Mouse (Mus musculus) cortical plate, adult 2 months (tissue): Measurements from ENCODE around the gene Agfg1. TPM values are rescaled to one million over a fixed set of nuclear protein-coding genes. Genes with fewer than 3 reads are reported as not detected.

Source experiments
- H3K27ac ChIP-seq: fragments of 200-500 bp; 2 replicates; pipeline ENCODE4 v1.5.1; 2012; ENCODE audit warnings: low read length, control low read depth, inconsistent platforms; ENCODE audit not compliant: insufficient read depth
- H3K4me1 ChIP-seq: fragments of 200-500 bp; 2 replicates; pipeline ENCODE4 v1.6.1; 2011; ENCODE audit warnings: low read length; ENCODE audit not compliant: control insufficient read depth, insufficient read depth
- H3K4me3 ChIP-seq: fragments of 200-500 bp; 2 replicates; pipeline ENCODE4 v1.5.1; 2011; ENCODE audit warnings: mild to moderate bottlenecking, low read length, control low read depth; ENCODE audit not compliant: insufficient read depth
- CTCF ChIP-seq: fragments of 200-500 bp; IDR thresholded peaks from 2 replicates; pipeline ENCODE4 v1.5.1; 2011; ENCODE audit warnings: mild to moderate bottlenecking, control low read depth, low read length; ENCODE audit not compliant: insufficient read depth; ENCODE audit errors: extremely low read depth
- POLR2A ChIP-seq: fragments of 200-500 bp; IDR thresholded peaks from 2 replicates; pipeline ENCODE4 v1.6.1; 2011; ENCODE audit warnings: mild to moderate bottlenecking, low read length, control low read depth; ENCODE audit not compliant: insufficient read depth; ENCODE audit errors: extremely low read depth
- polyA plus RNA-seq: library from polyadenylated mRNA; depleted of rRNA; stranded (reverse); fragments of >200 nt; gene quantifications from 2 replicates; pipeline ENCODE4 v1.2.3, GENCODE M21; 2012; rRNA removed

Gene Agfg1
- 37.5 and 39.5 TPM in 2 replicates for polyA plus RNA-seq

- TF ChIP-seq POLR2A (0 out of 2 replicates have a peak, but pooled peaks have one; percentile 32), CTCF (peak; percentile 59)
Observed at GRCm38 (mm10) chr1:82839296-82839613, at the start of gene Agfg1. TSS of gene Agfg1 (plus strand) at chr1:82839483.

GRCm38 (mm10) chr1:82791105-82791504 is 48.2 kb upstream of the Agfg1 start:
- no peak for TF ChIP-seq POLR2A
- no peak for TF ChIP-seq CTCF
- Histone ChIP-seq H3K4me1 (peaks cover 4% of the 10 kb centered on the region; the same call in 1 of the 2 replicates), H3K27ac (no peak overlapping the region), H3K4me3 (no peak overlapping the region)

More at GRCm38 (mm10) chr1:82839296-82839613, at the start of gene Agfg1:
- H3K4me3 ChIP-seq: peak within 1 kb of the TSS; percentile 99
- peaks cover 3% of the 10 kb centered on the region for H3K4me1 ChIP-seq
- H3K27ac ChIP-seq: peak within 1 kb of the TSS; percentile 67

GRCm38 (mm10) chr1:82792238-82792637 is 47.0 kb upstream of the Agfg1 start:
- Histone ChIP-seq H3K4me1 (peaks cover 5% of the 10 kb centered on the region; the same call in 1 of the 2 replicates), H3K4me3 (no peak overlapping the region), H3K27ac (no peak overlapping the region)
- TF ChIP-seq POLR2A (no peak), CTCF (no peak)

GRCm38 (mm10) chr1:82793110-82793509 is 46.2 kb upstream of the Agfg1 start:
- TF ChIP-seq CTCF: no peak
- TF ChIP-seq POLR2A: no peak
- H3K27ac ChIP-seq: no peak overlapping the region
- H3K4me1 ChIP-seq: peaks cover 5% of the 10 kb centered on the region; the same call in 1 of the 2 replicates
- H3K4me3 ChIP-seq: no peak overlapping the region

GRCm38 (mm10) chr1:82793986-82794385 is 45.3 kb upstream of the Agfg1 start:
- H3K4me3 ChIP-seq: no peak overlapping the region
- no peak overlapping the region for H3K27ac ChIP-seq
- TF ChIP-seq CTCF (no peak), POLR2A (no peak)
- peaks cover 5% of the 10 kb centered on the region; the same call in 1 of the 2 replicates for H3K4me1 ChIP-seq

GRCm38 (mm10) chr1:82795211-82795610 is 44.1 kb upstream of the Agfg1 start:
- Histone ChIP-seq H3K4me3 (no peak overlapping the region), H3K4me1 (peaks cover 5% of the 10 kb centered on the region; the same call in 1 of the 2 replicates), H3K27ac (0 out of 2 replicates have a peak overlapping the region, but pooled peaks have one; percentile 65)
- TF ChIP-seq POLR2A: no peak
- no peak for TF ChIP-seq CTCF

GRCm38 (mm10) chr1:82795702-82796443 is 43.4 kb upstream of the Agfg1 start:
- no peak overlapping the region for H3K4me3 ChIP-seq
- H3K4me1 ChIP-seq: peaks cover 5% of the 10 kb centered on the region; the same call in 1 of the 2 replicates
- 0 out of 2 replicates have a peak overlapping the region, but pooled peaks have one; percentile 65 for H3K27ac ChIP-seq
- TF ChIP-seq CTCF: no peak
- TF ChIP-seq POLR2A: no peak

- peaks cover 5% of the 10 kb centered on the region; the same call in 1 of the 2 replicates for H3K4me1 ChIP-seq
- no peak overlapping the region for H3K4me3 ChIP-seq
- no peak for TF ChIP-seq POLR2A
- H3K27ac ChIP-seq: no peak overlapping the region
Observed at GRCm38 (mm10) chr1:82797088-82797487, 42.2 kb upstream of the Agfg1 start.

- Histone ChIP-seq H3K27ac (no peak overlapping the region), H3K4me3 (no peak overlapping the region), H3K4me1 (peaks cover 5% of the 10 kb centered on the region; the same call in 1 of the 2 replicates)
- TF ChIP-seq CTCF (no peak), POLR2A (no peak)
Observed at GRCm38 (mm10) chr1:82798304-82798703, 41.0 kb upstream of the Agfg1 start.

GRCm38 (mm10) chr1:82798922-82799321 is 40.4 kb upstream of the Agfg1 start:
- peaks cover 5% of the 10 kb centered on the region; the same call in 1 of the 2 replicates for H3K4me1 ChIP-seq
- TF ChIP-seq POLR2A: no peak
- TF ChIP-seq CTCF: no peak
- no peak overlapping the region for H3K4me3 ChIP-seq
- no peak overlapping the region for H3K27ac ChIP-seq
